Mouse (Mus musculus) urinary bladder, postnatal 4 days (tissue): ENCODE measurements around the gene Enox2.
"Not testable (repeated sequence)": the region's sequence is repeated elsewhere in the genome, so short reads cannot be mapped to it uniquely, and the experiment has no call there.

ENCODE experiments used
- DNase-seq, 2 experiments: peaks; one replicate each; pipeline ENCODE4 v3.0.0; 2021 to 2022; ENCODE audit warnings: low spot score in 2 of 2

Enox2 gene

DNA sequence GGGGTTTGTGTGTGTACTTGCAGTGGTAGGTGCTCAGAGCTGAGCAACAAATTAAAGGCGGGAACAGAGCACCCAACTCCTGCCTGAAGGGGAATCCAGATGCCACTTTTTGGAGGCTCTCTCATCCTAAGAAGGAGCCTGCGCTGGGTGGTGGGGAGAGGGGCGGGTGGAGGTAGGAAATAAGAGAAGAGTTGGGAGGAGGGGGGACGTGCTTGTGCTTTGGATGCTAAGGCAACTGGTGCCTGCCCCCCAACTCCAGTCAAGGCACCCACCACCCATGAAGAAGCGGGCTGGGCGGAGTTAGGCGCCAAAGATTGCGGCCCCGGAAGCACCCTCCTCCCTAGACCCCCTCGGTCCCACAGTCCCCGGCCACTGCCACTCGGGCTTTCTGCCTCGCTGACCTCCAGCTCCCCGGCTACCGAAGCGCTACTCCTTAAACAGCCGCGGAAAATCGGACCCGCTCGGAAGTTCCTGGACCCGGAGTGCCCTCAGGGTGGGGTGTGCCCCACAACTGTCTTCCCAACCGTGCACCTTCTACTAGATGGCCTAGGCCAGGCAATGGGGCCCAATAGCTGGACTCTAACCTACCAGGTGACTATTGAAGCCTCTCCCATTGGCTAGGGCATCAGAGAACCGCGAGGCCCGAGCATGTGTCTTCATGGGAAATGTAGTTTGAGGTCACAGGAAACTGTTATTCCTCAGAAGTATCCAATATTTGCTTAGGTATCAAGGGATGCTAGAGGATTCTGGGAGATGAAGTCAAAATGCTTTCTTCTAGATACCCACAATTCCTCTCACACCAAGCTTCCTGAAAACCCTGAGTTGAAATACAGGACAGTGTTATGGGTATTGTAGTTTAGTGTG is at the start of gene Enox2:
Gene Enox2 (minus strand): TSS at position 560 of the 864 bp plus-strand sequence.
- DNase-seq, result peak; percentile 69 to 75

DNA sequence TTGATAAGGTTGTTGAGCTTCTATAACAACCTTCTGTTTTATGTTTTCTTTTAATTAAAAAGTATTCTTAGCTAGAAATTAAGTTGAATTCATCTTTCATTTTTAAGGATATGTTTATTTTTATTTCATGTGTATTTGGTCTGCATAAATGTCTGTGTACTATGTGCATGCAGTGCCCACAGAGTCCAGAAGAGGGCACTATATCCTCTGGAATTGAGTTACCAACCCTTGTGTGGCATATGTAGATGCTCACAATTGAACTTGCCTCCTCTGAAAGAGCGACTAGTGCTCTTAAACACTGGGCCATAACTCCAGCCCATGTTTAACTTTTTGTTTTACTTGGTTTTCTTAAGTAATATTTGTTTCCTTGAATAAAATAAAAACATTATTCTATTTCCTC is 21.4 kb upstream of the Enox2 start:
- DNase-seq, result no peak

DNA sequence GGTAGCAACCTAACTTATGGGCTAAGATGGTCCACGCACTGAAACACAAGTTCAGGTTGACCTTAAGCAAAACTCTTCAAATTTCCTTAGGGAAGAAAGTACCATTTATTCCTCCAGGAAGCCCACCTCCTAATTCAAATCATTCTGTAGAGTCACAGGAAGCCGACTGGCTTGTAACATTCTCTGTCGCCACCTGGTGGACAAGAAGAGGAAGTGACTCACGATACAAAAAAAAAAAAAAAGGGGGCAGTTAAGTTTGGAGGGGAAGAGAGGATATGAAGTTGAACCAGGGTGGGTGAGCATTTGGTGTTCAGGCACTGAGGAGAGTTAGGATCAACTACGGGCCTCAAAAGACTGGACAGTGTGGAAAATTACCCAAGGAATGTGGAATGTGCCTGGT is 18.6 kb upstream of the Enox2 start:
- no peak for DNase-seq

DNA sequence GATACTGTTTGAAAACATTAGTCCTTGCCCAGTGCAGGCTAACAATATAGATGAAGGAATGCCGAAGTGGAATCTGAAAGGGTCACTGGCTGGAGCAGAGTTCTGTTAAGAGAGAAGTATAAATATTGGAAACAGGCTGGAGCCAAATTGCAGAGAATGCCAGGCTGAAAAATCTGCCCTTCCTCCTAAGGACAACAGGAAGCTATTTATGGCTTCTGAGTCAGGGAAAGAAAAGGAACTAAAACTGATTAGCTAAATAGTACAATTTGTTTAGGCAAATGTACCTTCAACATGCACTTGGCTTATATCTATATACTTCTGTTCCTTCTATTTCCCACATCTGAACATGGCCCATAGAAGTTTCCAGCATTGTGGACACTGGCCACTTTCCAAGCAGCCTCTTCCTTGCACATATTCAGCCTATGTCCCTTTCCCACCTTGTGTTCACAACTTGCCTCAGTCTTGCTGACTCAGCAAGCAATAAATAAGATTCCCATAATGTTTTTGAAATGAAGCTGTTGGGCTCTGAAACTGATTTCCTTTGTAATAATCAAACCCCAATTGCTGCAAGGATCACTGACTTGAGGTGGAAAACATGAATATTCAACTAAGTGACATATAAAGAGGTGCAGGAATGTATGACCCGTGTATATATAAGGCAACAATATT is 8.0 kb downstream of the Enox2 start:
- no peak for DNase-seq

DNA sequence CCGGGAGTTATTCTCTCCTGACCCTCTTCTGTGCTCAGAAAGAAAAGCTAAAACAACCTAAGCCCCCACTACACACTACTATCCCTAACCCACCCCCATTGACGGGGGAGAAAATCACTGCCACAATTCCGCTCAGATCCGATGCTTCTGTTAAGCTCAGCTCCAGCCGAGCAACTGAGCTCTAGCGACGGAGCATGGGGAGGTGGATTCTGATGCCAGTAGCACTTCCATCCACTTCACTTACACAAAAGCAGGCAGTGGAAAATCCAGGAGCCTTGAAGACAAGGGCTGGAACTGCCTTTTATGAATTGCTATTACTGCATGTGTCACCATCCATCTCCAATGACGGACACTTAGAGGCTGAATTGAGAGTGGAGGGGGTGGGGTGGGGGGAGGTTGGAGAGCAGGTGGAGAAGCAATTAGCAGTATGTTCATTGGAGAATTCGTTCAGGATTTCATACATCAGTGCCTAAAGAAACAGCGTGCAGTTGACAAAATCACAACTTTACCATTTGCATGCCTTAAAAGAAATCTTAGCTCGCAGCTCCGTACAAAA is 14.5 kb downstream of the Enox2 start:
- DNase-seq, result no peak

DNA sequence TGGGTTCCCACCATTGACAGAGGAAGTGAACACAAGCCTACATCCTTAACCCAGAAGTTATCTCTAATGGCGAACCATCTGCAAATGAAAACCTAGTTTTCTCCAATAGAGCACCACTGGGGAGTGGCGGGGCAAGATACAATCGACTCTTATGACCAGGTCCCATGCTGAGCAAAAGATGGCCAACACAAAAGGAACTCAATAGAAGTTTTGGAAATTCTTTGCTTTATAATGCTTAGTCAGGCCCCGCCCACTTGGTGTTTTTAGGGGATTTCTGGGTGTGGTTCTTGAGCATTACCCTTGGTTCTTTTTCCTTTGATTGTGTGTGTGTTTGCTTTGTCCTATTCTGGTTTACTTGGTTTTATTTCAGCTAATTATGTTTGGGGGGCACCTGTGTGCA is 37.2 kb downstream of the Enox2 start:
- DNase-seq, result no peak

DNA sequence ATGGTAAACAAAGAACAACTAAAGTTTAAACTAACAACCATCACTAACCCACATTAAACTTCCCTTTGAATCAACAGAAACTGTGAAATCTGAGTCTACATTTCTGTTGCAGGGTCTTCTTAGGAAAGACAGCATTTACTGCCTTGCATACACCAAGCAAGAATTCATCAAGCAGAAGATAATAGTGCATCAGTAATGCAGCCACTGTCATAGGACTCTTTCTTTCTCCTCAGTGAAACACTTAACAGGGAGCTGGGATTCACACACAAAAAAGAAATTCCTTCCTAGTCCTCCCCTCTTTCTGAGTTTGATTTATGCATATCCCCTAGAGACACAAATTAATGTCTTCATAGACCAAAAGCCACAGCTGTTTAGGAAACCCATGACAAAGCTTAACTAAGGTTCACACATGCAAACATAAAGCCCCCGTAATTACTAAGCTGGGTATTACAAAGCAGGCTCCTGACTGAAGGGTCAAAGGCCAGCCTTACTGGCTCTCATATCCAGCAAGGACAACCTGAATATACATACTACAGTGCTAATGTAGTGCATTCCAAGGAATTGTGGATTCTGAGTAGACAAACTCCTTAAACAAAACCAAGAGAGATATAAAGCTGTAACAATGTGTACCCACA is 62.1 kb downstream of the Enox2 start:
- no peak for DNase-seq

DNA sequence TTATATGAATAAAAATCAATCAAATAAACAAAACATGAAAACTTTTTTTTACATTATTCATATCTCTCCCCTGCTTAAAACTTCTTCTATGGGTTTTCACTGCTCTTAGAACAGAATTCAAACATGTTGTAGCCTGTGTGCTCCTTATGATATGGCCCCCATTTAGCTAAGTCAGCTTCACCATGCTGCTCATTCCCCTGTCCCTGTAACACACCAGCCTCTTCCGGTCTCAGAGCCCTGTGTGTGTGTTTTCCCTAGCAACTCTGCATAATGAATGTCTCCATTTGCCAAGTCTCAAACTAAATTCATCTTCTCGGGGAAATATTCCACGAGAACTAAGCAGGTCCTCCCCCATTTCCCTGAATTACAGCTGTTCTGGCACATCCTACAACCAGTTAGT is 71.6 kb downstream of the Enox2 start:
- no peak for DNase-seq

DNA sequence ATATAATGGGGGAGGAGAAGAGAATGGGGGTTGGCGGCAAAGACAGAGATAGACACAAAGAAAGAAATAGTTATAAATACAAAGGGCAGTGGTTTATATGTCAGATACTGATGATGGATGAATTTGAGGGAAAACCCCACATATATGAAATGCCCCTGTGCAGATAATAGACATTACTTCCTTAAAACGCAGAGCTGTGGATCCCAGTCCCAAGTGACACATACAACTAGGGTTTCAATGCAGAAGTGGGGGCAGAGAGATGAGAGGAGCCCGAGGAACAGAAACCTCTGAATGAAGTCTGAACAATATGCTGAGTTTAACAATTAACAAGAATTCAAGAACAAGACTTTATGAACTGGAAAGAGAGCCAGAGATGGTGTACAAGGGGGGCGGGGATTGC is 91.7 kb downstream of the Enox2 start:
- DNase-seq, result no peak

DNA sequence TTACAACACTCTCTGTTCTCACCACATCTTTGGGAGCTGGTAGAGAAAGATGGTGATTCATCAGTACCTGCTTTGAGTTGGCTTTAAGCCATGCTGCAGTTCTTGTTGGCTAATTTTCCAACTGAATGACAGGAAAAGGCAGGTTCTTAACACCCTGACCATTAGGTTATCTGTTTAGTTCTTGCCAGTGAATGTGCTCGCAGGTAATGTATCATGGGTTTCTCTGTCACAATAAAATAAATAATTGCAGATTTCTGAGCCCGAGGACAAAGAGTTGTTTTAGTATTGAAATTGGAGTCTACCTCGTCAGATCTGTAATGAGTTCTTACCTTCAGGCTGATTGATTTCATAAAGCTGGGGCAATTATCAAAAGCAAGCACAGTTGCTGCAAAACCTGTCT is 106.9 kb downstream of the Enox2 start:
- no peak for DNase-seq

DNA sequence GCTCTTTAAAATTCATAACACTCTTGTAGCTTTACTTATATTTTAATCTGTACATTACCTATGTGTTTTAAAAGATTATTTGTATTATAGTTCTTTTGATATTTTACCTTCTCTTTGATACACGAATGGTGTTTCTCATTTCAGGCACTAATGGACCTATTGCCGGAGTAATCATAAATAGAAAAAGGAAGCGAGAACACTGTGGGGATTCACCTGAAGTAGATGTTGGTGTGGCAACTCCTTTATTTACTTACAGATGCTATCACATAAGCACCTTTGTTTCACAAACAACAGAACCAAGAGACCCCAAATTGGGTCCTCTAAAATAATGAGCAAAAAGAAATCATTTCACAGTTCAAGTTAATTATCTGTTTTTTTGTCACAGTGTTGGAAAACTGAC is 109.4 kb downstream of the Enox2 start:
- DNase-seq, result no peak

DNA sequence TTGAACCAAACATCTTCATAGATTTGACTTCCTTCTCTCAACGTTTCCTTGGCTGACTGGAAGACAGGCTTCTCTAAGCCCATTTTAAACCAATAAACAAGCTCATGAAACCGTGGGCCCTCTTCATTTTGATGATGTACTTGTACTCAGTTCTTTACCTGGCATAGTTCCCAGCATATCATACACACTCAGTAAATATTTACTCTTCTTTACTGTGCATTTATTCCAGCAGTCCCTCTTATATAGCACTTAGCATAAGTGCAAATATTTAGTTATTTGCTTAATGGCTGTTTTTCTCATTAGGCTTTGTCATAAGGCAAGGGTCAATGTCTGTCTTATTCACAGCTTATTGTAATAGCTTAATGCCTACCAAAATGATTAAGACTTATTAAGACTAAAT is 133.8 kb downstream of the Enox2 start:
- DNase-seq, result no peak

DNA sequence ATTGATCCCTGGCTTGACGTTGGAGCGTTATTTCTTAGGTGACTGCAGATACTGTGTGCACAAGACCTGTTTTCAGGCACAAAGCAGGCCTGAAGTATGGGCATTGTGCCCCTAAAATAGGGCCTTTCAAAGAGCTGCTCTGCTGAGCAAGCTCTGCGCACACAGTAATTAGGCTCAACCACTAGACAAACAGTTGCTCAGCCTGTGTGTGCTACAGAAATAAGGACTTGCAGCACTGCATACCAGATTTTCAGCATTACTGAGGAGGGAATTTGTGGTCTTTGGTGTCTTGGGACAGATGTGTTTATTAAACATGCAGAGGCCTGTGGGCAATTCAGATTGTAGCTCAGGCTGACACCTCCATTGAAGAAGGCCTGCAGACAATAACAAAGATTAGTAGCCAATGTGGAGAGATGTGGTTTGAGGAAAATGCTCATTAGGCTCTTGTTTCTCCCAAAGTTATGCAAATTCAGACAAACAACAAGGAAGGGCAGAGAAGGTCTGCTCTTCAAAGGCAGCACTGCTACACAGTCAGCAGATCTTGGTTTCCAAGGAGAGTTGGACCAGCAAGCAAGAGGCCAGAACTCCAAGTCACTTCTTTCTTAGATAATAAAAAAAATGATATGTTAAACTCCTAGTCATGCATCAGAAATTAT is 163.2 kb downstream of the Enox2 start:
- DNase-seq, result no peak

DNA sequence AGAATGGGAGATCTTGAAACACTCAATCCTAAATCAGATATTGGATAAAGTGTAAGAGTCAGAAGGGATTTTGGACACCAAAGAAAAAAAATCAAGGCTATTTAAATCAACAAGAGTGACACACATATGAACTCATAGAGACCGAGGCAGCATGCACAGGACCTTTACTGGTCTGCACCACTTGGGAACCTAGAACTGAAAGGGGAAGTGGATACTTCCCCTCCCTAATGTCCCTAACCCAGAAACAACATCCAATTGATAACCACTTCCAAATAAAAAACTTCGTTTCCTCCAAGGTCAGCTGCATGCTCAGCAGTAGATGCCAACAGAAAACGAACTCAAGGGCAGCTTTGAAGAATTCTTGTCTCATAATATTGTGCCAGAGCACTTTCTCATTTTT is 171.6 kb downstream of the Enox2 start:
- no peak for DNase-seq

DNA sequence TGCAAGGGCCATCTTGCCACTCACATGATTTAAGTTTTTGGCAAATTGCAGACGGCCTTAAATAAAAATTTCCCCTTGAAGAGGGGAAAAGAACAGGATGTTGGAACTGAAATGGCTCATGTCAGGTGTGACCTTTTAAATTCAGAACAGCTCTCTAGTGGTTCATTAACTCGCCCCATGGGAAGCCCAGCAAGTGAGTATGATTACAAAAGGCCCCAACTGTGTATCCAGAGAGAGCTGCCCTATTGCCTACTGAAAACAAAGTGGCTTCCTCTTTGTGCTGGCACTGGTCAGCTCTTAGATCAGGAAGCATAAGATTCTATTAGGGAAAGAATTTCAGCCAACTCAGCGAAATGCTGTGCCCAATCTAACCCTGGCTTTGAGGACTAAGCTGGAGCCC is 175.6 kb downstream of the Enox2 start:
- DNase-seq, result no peak

DNA sequence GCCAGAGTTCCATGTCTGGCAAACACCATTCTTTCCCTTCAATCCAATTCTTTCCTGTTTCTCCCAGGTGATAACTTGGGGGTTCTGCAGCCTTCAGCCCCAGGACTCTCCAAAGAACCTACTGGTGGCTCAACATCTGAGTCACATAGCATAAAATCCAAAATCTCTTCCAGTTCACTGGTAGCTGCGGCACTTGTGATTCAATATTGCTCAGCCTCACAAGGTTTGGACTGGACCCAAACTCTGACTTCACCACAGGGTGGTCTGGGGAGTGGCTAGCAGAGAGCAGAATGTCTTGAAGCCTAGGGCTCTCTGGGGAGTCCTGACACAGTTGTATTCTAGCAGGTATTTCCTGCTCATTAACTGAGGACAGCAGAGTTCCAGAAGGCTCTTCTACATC is 187.5 kb downstream of the Enox2 start:
- DNase-seq, result not testable (repeated sequence)

DNA sequence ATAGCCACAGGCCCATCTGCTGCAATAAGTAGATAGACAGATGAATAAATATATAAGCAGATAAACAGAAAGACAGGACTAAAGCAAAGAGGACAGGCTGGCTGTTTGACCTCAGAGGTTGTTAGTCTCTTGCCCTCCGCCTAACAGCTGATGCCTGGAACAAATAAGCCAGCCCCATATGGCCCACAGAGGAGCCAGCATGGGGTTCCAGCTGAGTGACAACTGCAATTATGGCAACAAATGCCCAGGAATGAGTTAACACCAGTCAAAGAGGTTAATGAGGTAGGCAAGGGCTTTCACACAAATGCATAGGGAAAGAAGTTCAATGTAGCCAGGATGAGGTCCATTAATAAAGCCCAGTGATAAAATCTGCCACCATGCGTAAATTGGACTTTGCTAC is 191.8 kb downstream of the Enox2 start:
- DNase-seq, result no peak

DNA sequence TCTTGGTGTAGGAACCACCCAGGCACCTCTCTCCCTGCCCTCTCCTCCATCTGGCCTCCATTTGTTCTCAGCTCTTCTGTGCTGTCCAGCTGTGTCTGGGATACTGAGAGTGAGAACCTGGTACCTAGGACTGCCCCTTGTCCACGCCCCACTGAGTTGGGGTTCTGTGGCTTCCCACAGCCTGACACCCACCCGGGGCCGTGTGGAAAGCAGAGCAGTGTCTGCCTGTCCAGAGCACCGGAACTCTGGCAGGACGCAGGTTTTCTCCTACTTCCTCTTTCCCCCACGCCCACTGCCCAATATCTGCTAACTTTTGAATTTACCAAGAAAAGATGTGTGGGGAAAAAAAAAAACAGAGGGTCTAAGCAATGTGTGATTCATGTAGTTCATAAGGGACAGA is 213.0 kb downstream of the Enox2 start:
- DNase-seq, result no peak

DNA sequence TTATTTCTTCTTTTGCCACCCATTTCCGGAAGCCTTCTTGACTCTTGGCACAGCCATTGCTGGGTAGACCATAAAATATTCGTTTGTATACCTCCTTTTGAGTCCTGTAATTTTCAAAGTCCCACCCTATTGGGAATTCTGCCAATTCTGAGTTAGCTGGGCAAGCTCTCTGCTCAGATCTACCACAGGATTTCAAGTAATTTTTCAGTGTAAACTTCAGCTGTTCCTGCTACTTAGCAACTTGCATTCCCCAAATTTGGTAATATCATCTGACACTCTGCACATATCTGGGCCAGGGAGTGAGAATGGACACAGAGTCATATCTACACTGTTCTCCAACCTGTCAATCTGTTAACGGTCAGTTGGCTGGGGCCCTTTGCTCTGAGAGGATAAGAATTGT is 214.5 kb downstream of the Enox2 start:
- DNase-seq, result no peak

DNA sequence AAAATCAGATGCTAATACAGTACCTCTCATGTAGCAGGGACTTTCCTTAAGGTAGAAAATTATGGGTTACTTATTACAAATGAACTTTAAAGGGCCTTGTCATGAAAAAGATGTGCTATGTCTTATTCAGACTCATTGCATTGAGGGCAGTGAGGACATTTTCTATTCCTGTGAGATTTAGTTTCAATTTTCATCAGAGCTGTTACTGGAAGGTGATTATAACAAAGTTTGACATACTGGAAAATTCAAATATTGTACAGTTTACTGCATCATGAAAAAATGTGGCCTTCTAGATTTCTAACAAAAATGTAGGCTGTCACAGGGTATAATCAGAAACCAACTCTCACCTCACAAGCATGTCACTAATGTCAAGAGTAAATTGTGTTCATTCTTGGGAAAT is 242.9 kb downstream of the Enox2 start:
- DNase-seq, result no peak

DNA sequence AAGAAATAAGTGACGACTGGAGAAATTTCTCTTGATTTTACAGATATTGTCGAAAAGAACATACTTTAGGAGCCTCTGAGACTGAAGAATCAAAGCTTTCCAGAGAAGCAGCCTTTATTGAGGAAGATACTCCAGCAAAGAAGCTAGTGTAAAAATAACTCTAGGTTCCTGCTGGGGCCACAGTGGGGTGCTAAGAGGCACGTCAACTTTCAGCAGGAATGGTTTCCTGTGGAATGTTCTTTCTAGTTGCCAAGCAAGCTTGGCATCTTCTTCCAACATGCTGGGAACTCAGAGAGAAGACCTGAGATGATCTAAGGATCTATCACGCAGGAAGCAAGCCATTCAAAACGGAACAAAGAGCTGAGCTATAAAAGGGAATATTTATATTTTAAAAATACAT is 278.3 kb downstream of the Enox2 start:
- DNase-seq, result no peak

DNA sequence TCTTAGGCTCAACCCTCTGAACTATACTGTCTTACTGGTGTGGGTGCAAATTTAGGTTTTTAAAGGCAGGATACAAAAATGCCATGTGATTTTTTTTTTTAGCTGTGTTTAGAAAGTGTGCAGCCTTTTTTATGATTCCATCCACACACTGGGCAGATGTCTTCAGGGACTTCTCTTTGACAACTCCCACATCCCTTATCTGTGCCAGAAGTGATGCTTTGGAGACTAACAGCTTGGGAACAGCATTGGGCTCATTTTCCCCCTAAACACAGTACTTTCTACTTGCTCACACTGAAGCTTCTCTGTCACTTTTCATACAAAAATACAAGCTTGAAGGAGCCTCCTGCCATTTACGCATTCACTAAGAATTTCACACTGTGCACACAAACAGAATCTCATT is 282.4 kb downstream of the Enox2 start:
- no peak for DNase-seq
